Comparison of ENCODE assay signal across 8 mouse cellular contexts in the genomic region with DNA sequence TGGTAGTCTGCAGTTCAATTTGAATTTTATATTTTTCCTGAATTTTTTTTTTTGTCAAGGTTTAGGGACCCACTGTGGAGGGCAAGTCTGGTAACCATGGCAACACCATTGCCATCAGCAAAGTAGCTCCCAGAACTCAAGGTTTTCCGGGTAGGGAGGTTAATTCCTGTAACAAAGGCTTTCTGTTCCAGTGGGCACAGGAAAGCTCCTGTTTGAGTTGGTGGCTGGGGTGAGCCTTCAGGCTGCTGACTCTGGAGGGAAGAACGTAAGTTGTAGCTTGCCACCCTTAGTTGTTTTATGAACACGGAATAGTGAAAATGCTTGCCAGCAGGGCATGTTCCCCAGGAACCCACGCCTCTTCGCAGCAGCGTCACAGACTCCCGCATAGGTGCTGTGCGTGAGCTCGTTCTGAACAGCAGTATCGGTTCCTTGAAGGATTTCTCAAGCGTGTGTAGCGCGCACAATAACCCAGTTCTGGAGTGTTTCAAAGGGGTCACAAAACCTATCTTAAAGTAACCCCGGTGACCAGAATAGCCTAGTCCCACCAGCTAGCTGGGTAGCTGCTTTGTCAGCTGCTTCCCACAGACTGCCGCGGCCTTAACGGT. TPM values are rescaled to one million over a fixed set of nuclear protein-coding genes. Genes with fewer than 3 reads are reported as not detected.
A peak's percentile ranks its signal among the peaks of the same experiment; 100 is the strongest.
DNase-seq lines count a peak whose midpoint lies in the region; ATAC-seq and TF ChIP-seq lines count a peak whose summit lies in the region.

Gene B3galt5 (plus strand): TSS at position 436 of the 605 bp plus-strand sequence.

- H3K4me1 ChIP-seq in CH12.LX (ENCODE audit: control insufficient read depth in 1 of 2, insufficient read depth in 2 of 2), result peaks cover 0 to 7% of the 10 kb centered on the region in 2 experiments; a peak in 2 of 4 replicates
- H3K4me1 ChIP-seq in forebrain, embryonic 16.5 days (replicated peaks; ENCODE audit: control insufficient read depth, insufficient read depth, low read length), result 0 out of 2 replicates have a peak, but pooled peaks cover 3% of the 10 kb centered on the region
- 0 out of 2 replicates have a peak, but pooled peaks cover 5% of the 10 kb centered on the region for H3K4me1 ChIP-seq in limb, embryonic 10.5 days

- H3K9me3 ChIP-seq in CH12.LX (replicated peaks; ENCODE audit: low read length), result no peaks in the 10 kb centered on the region
- H3K9me3 ChIP-seq in forebrain, embryonic 16.5 days (ENCODE audit: control insufficient read depth, low read length), result no peaks in the 10 kb centered on the region
- H3K9me3 ChIP-seq in limb, embryonic 10.5 days (replicated peaks), result no peaks in the 10 kb centered on the region

- TF ChIP-seq RAD21 in CH12.LX (IDR thresholded peaks at IDR 0.05; ENCODE audit: low read depth, low read length), result no peak

- no peak within 1 kb of the TSS for H3K27ac ChIP-seq in CH12.LX (ENCODE audit: insufficient read depth, low read depth)
- peak within 1 kb of the TSS; percentile 25; the same call in 1 of the 2 replicates for H3K27ac ChIP-seq in forebrain, embryonic 16.5 days (ENCODE audit: low read length)
- H3K27ac ChIP-seq in limb, embryonic 10.5 days, result peak within 1 kb of the TSS; percentile 67

- no peak within 1 kb of the TSS for H3K9ac ChIP-seq in CH12.LX (ENCODE audit: insufficient read depth, low read depth)
- 0 out of 2 replicates have a peak within 1 kb of the TSS, but pooled peaks have one; percentile 11 for H3K9ac ChIP-seq in forebrain, embryonic 16.5 days (replicated peaks; ENCODE audit: low read depth, low read length)

- TF ChIP-seq POLR2A in CH12.LX (IDR thresholded peaks at IDR 0.05; ENCODE audit: low read depth, low read length), result no peak

- no peak for TF ChIP-seq CTCF in CH12.LX (conservative IDR thresholded peaks at IDR 0.05 in 1 of 2, IDR thresholded peaks at IDR 0.05 in 1 of 2; ENCODE audit: low read depth in 2 of 2, low read length in 2 of 2)

- ATAC-seq in forebrain, embryonic 16.5 days, result peak; percentile 47; the same call in 1 of the 2 replicates

- no peaks in the 10 kb centered on the region for H3K79me2 ChIP-seq in CH12.LX (replicated peaks; ENCODE audit: control insufficient read depth, extremely low read depth, insufficient read depth, poor library complexity, severe bottlenecking)

- no peaks in the 10 kb centered on the region for H3K36me3 ChIP-seq in CH12.LX (replicated peaks in 1 of 2; ENCODE audit: control insufficient read depth in 1 of 2, insufficient read depth in 1 of 2, low read length in 1 of 2)
- no peaks in the 10 kb centered on the region for H3K36me3 ChIP-seq in forebrain, embryonic 16.5 days (ENCODE audit: control insufficient read depth, insufficient read depth)
- H3K36me3 ChIP-seq in limb, embryonic 10.5 days, result no peaks in the 10 kb centered on the region

- WGBS in forebrain, embryonic 16.5 days, result 46% methylated on average over 17 of the region's 17 CpGs
- WGBS in limb, embryonic 10.5 days, result 81% methylated on average over 17 of the region's 17 CpGs

- dilution Hi-C loops in CH12.LX (cut with MboI; ENCODE audit: extremely low pct_ligation_motif_present, extremely low pct_unique_long_range_greater_than_20kb, low sequenced_read_pairs), result no loop called here

- H3K27me3 ChIP-seq in CH12.LX (replicated peaks), result no peaks in the 10 kb centered on the region
- no peaks in the 10 kb centered on the region for H3K27me3 ChIP-seq in forebrain, embryonic 16.5 days (replicated peaks; ENCODE audit: control insufficient read depth, insufficient read depth, low read length)
- H3K27me3 ChIP-seq in limb, embryonic 10.5 days (ENCODE audit: low read depth, poor library complexity, severe bottlenecking), result no peaks in the 10 kb centered on the region

- DNase-seq in embryo, embryonic 10 days (ENCODE audit: low spot score), result peak; percentile 5
- DNase-seq in embryo, embryonic 9.5 days (ENCODE audit: extremely low spot score), result no peak
- DNase-seq in CH12.LX (ENCODE audit: extremely low read depth), result no peak
- DNase-seq in limb, embryonic 10.5 days (ENCODE audit: low spot score), result no peak
- DNase-seq in urinary bladder, postnatal 36 days (ENCODE audit: low spot score in 2 of 2), result no peak
- DNase-seq in Muller cell, postnatal 12 days (ENCODE audit: inconsistent ontology term), result no peak
- no peak for DNase-seq in spleen, postnatal 10 days (ENCODE audit: low spot score in 2 of 2)

- 0 out of 2 replicates have a peak within 1 kb of the TSS, but pooled peaks have one; percentile 6 for H3K4me2 ChIP-seq in CH12.LX (ENCODE audit: insufficient read depth, low read depth, poor library complexity, severe bottlenecking)
- peak within 1 kb of the TSS; percentile 27 for H3K4me2 ChIP-seq in forebrain, embryonic 16.5 days (ENCODE audit: low read length)

- in situ Hi-C loops in CH12.LX (cut with MboI; ENCODE audit: low pct_ligation_motif_present, low pct_unique_long_range_greater_than_20kb, low sequenced_read_pairs), result loop anchor here (25.0 kb wide), 1 partner anchor 227 kb away; the partner anchor contains the start of gene Pcp4

- TF ChIP-seq EP300 in CH12.LX (IDR thresholded peaks at IDR 0.05; ENCODE audit: low read length), result no peak

- H3K4me3 ChIP-seq in CH12.LX (replicated peaks in 1 of 3; ENCODE audit: low read depth in 2 of 3, low read length in 2 of 3, poor library complexity in 1 of 3), result no peak within 1 kb of the TSS
- H3K4me3 ChIP-seq in forebrain, embryonic 16.5 days (replicated peaks; ENCODE audit: low read length), result no peak within 1 kb of the TSS
- H3K4me3 ChIP-seq in limb, embryonic 10.5 days, result no peak within 1 kb of the TSS

TF ChIP-seq in CH12.LX, 34 proteins besides CTCF, POLR2A, EP300 and RAD21:
- TF ChIP-seq KAT2A (IDR thresholded peaks at IDR 0.05; ENCODE audit: insufficient replicate concordance, low read length), result no peak
TF ChIP-seq in CH12.LX: peak in this region for 0.

RNA-seq across cellular contexts. Expression of gene B3galt5, which starts in this region (rescaled TPM):
- 0.04 and 0.13 TPM in 2 replicates for total RNA-seq in CH12.LX (2012; rRNA removed)
- total RNA-seq in CH12.LX (2014; rRNA removed), result 0.23 and 0.26 TPM in 2 replicates
- 0.57 and 0.87 TPM in 2 replicates for polyA plus RNA-seq in CH12.LX (2012; ENCODE audit: insufficient read length, low read depth)
- 1.5 and 2.2 TPM in 2 replicates for polyA plus RNA-seq in forebrain, embryonic 16.5 days (2015; fragmentation: Nextera tagmentation; extraction: Ambion mirVana)
- 0.16 TPM in 1 of 2 replicates, not detected in the other for polyA plus RNA-seq in limb, embryonic 10.5 days (2016; fragmentation: Nextera tagmentation; extraction: Ambion mirVana)
